In genomic region chr4:45676137-45676536, GRCm38 (mm10) we compare ENCODE assay signal across 13 mouse cellular contexts.
DNase-seq lines count a peak whose midpoint lies in the region; ATAC-seq lines count a peak whose summit lies in the region.
"Had no signal": no experiment of that assay in that cellular context is flagged by ENCODE, and none has a peak within 500 bp of the region (broad histone marks: within the 10 kb centered on the region; RNA-seq: fewer than 3 reads in every experiment).

No protein-coding gene starts in this region.

- no peak overlapping the region for H3K4me3 ChIP-seq in intestine, embryonic 15.5 days (replicated peaks)
- H3K4me3 ChIP-seq in intestine, embryonic 16.5 days (ENCODE audit: low read length): no peak overlapping the region
- H3K4me3 ChIP-seq in kidney, embryonic 16.5 days (ENCODE audit: low read length): no peak overlapping the region
- no peak overlapping the region for H3K4me3 ChIP-seq in neural tube, embryonic 15.5 days (replicated peaks)
- H3K4me3 ChIP-seq: forebrain, embryonic 13.5 days; midbrain, embryonic 13.5 days had no signal

- H3K9me3 ChIP-seq in intestine, embryonic 15.5 days: no peaks in the 10 kb centered on the region
- H3K9me3 ChIP-seq in intestine, embryonic 16.5 days (ENCODE audit: control insufficient read depth, low read length): no peaks in the 10 kb centered on the region
- no peaks in the 10 kb centered on the region for H3K9me3 ChIP-seq in kidney, embryonic 16.5 days (ENCODE audit: low read length)
- H3K9me3 ChIP-seq in neural tube, embryonic 15.5 days (replicated peaks): no peaks in the 10 kb centered on the region
- H3K9me3 ChIP-seq: forebrain, embryonic 13.5 days; midbrain, embryonic 13.5 days had no signal

- ATAC-seq in intestine, embryonic 15.5 days: peak; percentile 39; the same call in 1 of the 2 replicates
- ATAC-seq in intestine, embryonic 16.5 days: no peak
- ATAC-seq in kidney, embryonic 16.5 days (ENCODE audit: low FRiP score, low TSS enrichment): peak; percentile 35; the same call in 1 of the 2 replicates
- ATAC-seq in neural tube, embryonic 15.5 days (ENCODE audit: low FRiP score): no peak
- ATAC-seq: forebrain, embryonic 13.5 days; inflammation-experienced regulatory T-cells, adult 6 months; midbrain, embryonic 13.5 days had no signal

- no peaks in the 10 kb centered on the region for H3K4me1 ChIP-seq in intestine, embryonic 15.5 days (replicated peaks)
- H3K4me1 ChIP-seq in intestine, embryonic 16.5 days (ENCODE audit: control insufficient read depth, insufficient read depth, low read length): no peaks in the 10 kb centered on the region
- H3K4me1 ChIP-seq in kidney, embryonic 16.5 days (ENCODE audit: insufficient read depth, low read length): no peaks in the 10 kb centered on the region
- peaks cover 21% of the 10 kb centered on the region for H3K4me1 ChIP-seq in neural tube, embryonic 15.5 days

- H3K27ac ChIP-seq in intestine, embryonic 15.5 days: no peak overlapping the region
- H3K27ac ChIP-seq in intestine, embryonic 16.5 days (ENCODE audit: low read length): no peak overlapping the region
- no peak overlapping the region for H3K27ac ChIP-seq in kidney, embryonic 16.5 days (ENCODE audit: low read length)
- H3K27ac ChIP-seq in neural tube, embryonic 15.5 days (replicated peaks): no peak overlapping the region
- H3K27ac ChIP-seq: forebrain, embryonic 13.5 days; midbrain, embryonic 13.5 days had no signal

- H3K36me3 ChIP-seq in intestine, embryonic 15.5 days: no peaks in the 10 kb centered on the region
- no peaks in the 10 kb centered on the region for H3K36me3 ChIP-seq in intestine, embryonic 16.5 days (ENCODE audit: control insufficient read depth, insufficient read depth, low read length)
- H3K36me3 ChIP-seq in kidney, embryonic 16.5 days (ENCODE audit: insufficient read depth, low read length): no peaks in the 10 kb centered on the region
- no peaks in the 10 kb centered on the region for H3K36me3 ChIP-seq in neural tube, embryonic 15.5 days
- H3K36me3 ChIP-seq: midbrain, embryonic 13.5 days had no signal

- no peak overlapping the region for H3K9ac ChIP-seq in intestine, embryonic 15.5 days
- no peak overlapping the region for H3K9ac ChIP-seq in intestine, embryonic 16.5 days (ENCODE audit: low read depth, low read length)
- no peak overlapping the region for H3K9ac ChIP-seq in kidney, embryonic 16.5 days (replicated peaks; ENCODE audit: low read length)
- no peak overlapping the region for H3K9ac ChIP-seq in neural tube, embryonic 15.5 days (replicated peaks)
- H3K9ac ChIP-seq: forebrain, embryonic 13.5 days; midbrain, embryonic 13.5 days had no signal

- H3K4me2 ChIP-seq in intestine, embryonic 15.5 days (replicated peaks): no peak overlapping the region
- H3K4me2 ChIP-seq in intestine, embryonic 16.5 days (ENCODE audit: low read depth, low read length): no peak overlapping the region
- H3K4me2 ChIP-seq in kidney, embryonic 16.5 days (replicated peaks; ENCODE audit: low read depth, low read length): no peak overlapping the region
- H3K4me2 ChIP-seq in neural tube, embryonic 15.5 days: no peak overlapping the region
- H3K4me2 ChIP-seq: forebrain, embryonic 13.5 days; midbrain, embryonic 13.5 days had no signal

- H3K27me3 ChIP-seq in intestine, embryonic 15.5 days (replicated peaks): no peaks in the 10 kb centered on the region
- no peaks in the 10 kb centered on the region for H3K27me3 ChIP-seq in intestine, embryonic 16.5 days (replicated peaks; ENCODE audit: control insufficient read depth, insufficient read depth, low read length)
- peaks cover 7% of the 10 kb centered on the region for H3K27me3 ChIP-seq in kidney, embryonic 16.5 days (ENCODE audit: insufficient read depth, low read length)
- no peaks in the 10 kb centered on the region for H3K27me3 ChIP-seq in neural tube, embryonic 15.5 days (replicated peaks)

- DNase-seq in kidney, adult 11 months: peak; percentile 21
- peak; percentile 25 for DNase-seq in lung, postnatal 10 days
- DNase-seq in Muller cell, postnatal 12 days (ENCODE audit: inconsistent ontology term): no peak
- DNase-seq in cerebellum, adult 11-12 months: no peak
- DNase-seq: gastrocnemius, postnatal 25 days; right cerebral cortex, postnatal 25 days had no signal

- 68% methylated on average over 6 of the region's 6 CpGs for WGBS in intestine, embryonic 15.5 days
- 70% methylated on average over 6 of the region's 6 CpGs for WGBS in intestine, embryonic 16.5 days
- WGBS in kidney, embryonic 16.5 days: 65% methylated on average over 6 of the region's 6 CpGs
- 77% methylated on average over 6 of the region's 6 CpGs for WGBS in neural tube, embryonic 15.5 days

Comparison
In these comparisons a context has a peak if more than half of its experiments do, and no peak if none do; other contexts are left out.
1. ATAC-seq: peak in intestine, embryonic 15.5 days (single experiment) and kidney, embryonic 16.5 days (single experiment); none in intestine, embryonic 16.5 days (single experiment) and neural tube, embryonic 15.5 days (single experiment).
2. DNase-seq: peak in kidney, adult 11 months (single experiment) and lung, postnatal 10 days (single experiment); none in Muller cell, postnatal 12 days (single experiment) and cerebellum, adult 11-12 months (single experiment).